Mouse (Mus musculus) kidney, adult 2 months (tissue): ENCODE measurements at regions not wholly inside any gene's neighbourhood (a gene's known extent, or its start where the extent isn't known, plus 50 kb on each side); places are given as distances from the start of the nearest gene placed in this dataset.

ENCODE experiments used
- CTCF ChIP-seq: fragments of 200-500 bp; conservative IDR thresholded peaks from 2 replicates; pipeline ENCODE4 v1.5.1; 2011; ENCODE audit warnings: low read depth, mild to moderate bottlenecking, control low read depth, low read length, moderate library complexity, mixed read lengths; ENCODE audit not compliant: insufficient read depth, insufficient read length
- POLR2A ChIP-seq: fragments of 200-500 bp; IDR thresholded peaks from one replicate; pipeline ENCODE4 v1.6.1; 2011; ENCODE audit warnings: low read depth, low read length, control low read depth

- TF ChIP-seq POLR2A (no peak), CTCF (no peak)
Observed at GRCm38 (mm10) chr15:61127971-61128370, 205.2 kb upstream of the A1bg start.
